Mouse (Mus musculus) MEL-GATA-1-ER (cell line): ENCODE data around the gene Zfp36.
"Not testable (repeated sequence)": the region's sequence is repeated elsewhere in the genome, so short reads cannot be mapped to it uniquely, and the experiment has no call there.

Experiments
- DNase-seq: peaks from one replicate; pipeline ENCODE4 v3.0.0-alpha.2; 2012; ENCODE audit warnings: low read depth; ENCODE audit errors: extremely low read depth

Zfp36 gene

GRCm38 (mm10) chr7:28380237-28381016 is at the start of gene Zfp36:
Gene Zfp36 (minus strand): TSS chr7:28380253.
- no peak for DNase-seq

DNA sequence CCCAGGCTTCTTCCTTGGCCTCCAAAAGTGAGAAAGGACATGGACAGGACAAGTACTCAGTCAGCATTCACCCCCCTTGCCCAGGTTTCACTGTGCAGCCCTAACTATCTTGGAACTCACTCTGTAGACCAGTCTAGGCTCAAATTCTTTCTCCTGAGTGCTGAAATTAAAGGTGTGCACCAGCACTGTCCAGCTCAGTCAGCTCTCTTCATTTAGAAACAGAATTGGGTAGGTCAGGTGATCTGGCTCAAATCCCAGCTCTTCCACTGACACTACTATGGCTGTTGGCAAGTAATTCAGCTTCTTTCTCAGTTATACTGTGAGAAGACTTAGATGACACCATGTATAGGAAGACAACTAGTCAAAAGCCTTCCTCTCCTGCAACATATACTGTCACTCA is 47.7 kb upstream of the Zfp36 start:
- DNase-seq: no peak

GRCm38 (mm10) chr7:28423018-28423417 is 43.0 kb upstream of the Zfp36 start:
- DNase-seq: no peak

GRCm38 (mm10) chr7:28419416-28419815 is 39.4 kb upstream of the Zfp36 start:
- DNase-seq: no peak

GRCm38 (mm10) chr7:28418096-28418670 is 38.1 kb upstream of the Zfp36 start:
- no peak for DNase-seq

- DNase-seq: no peak
These were observed 37.3 kb upstream of the Zfp36 start for GRCm38 (mm10) chr7:28417368-28417767.

- DNase-seq: no peak
These were observed 32.8 kb upstream of the Zfp36 start for GRCm38 (mm10) chr7:28412826-28413225.

DNA sequence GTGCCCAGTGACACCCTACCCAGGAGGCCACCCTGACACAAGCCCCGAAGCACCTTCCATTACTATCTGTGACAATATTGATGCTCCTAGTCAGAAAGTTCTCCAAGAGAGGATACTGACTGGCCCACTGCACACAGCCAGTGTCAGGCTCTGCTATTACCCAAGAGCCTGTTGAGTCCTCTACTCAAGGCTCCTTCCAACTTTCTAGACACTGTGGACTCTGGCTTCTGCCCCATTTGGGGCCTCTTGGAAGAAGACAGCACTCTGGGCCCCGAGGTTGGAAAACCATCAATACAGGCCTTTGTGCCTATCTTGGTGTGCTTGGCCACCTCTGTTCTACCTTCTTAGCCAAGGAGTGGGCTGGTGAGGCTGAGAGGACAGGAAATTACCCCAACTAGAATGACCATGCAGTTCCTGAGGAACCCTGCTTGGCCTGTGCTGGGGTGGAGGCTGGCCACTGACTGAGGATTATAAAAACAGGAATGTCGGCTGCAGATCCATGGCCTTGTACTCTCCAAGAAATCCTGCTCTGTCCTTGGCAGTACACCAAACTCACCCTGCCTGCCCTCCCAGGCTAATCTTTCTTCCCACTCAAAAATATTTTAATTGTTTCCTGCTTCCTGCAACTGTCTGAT is 30.9 kb upstream of the Zfp36 start:
- no peak for DNase-seq

GRCm38 (mm10) chr7:28401942-28402341 is 21.9 kb upstream of the Zfp36 start:
- no peak for DNase-seq

DNA sequence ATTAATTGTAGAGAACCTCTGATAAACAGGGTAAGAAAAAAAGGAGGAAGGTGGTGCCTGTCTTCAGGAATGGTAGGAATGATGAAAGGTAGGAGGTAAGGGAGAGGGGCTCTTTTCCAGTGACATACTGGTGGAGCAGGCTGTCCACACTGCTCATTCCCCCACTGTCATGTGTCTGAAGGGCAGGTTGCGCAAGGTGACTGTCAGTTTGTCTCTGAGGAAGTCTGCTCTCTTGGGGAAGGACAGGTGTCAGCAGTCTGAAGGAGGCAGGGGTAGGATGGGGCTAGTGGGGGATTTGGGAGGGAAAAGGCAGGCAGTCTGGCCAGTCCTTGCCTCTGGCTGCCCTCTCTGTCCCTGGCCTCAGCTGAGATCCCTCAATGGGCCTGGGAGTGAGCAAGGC is 21.0 kb upstream of the Zfp36 start:
- DNase-seq: no peak

DNA sequence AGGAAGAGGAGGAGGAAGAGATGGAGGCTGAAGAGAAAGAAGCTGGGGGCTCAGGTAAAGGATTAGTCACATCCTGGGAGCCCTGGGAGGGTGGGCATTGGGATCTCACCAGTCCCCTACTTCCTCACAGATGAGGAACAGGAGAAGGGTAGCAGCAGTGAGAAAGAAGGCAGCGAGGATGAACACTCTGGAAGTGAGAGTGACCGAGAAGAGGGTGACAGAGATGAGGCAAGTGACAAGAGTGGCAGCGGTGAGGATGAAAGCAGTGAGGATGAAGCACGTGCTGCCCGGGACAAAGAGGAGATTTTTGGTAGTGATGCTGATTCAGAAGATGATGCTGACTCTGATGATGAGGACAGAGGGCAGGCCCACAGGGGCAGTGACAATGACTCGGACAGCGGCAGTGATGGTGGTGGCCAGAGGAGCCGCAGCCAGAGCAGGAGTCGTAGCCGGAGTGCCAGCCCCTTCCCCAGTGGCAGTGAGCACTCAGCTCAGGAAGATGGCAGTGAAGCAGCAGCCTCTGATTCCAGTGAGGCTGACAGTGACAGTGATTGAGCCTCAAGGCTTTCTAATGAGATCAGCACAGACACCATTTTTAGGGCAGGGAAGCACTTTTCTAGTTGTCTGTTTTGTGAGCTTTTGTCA is 18.8 kb upstream of the Zfp36 start:
- no peak for DNase-seq

- no peak for DNase-seq
These were observed 17.9 kb upstream of the Zfp36 start for GRCm38 (mm10) chr7:28398000-28398399.

GRCm38 (mm10) chr7:28395425-28395824 is 15.4 kb upstream of the Zfp36 start:
- DNase-seq: no peak

- no peak for DNase-seq
These were observed 13.4 kb upstream of the Zfp36 start for GRCm38 (mm10) chr7:28393272-28393951.

GRCm38 (mm10) chr7:28392429-28393271 is 12.6 kb upstream of the Zfp36 start, which contains the start of the genes Med29 and Paf1:
Gene Med29 (minus strand): TSS chr7:28392708.
Gene Paf1 (plus strand): TSS chr7:28392951.
- peak; percentile 99 for DNase-seq

DNA sequence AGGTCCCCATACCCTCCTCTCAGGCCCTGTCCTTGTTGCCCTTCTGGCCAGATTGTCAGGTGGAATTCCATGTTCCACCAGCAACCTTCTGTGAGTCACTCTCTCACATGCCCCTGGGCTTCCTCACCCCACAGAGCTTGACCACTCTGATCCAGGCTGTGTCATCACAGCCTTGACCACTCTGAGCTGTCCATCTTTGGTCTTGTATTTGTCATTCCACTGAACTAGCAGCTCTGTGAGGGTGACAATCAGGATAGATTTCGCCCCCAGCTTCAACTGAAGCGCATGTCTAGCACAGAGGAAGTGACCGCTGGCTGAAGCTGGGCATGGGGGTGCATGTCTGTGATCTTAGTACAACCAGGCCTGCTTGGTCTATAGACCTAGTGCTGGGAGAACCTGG is 10.3 kb upstream of the Zfp36 start:
- no peak for DNase-seq

GRCm38 (mm10) chr7:28387384-28387783 is 7.3 kb upstream of the Zfp36 start:
- not testable (repeated sequence) for DNase-seq

DNA sequence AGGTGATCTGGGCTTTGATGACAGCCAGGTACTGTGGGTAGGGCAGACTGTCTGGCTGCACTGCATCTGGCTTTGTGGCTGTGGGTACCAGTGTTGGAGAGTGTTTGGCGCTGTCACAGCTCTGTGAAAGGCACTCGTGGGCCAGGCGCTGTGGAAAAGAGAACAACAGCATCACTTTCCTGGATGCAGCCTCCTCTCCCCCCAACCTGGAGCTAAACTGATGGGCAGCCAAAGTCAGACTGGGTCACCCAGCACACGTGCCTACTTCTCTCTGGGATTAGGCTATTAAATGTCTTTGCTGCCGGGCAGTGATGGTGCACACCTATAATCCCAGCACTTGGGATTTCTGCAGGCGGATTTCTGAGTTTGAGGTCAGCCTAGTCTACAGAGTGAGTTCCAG is 6.8 kb upstream of the Zfp36 start:
- DNase-seq: not testable (repeated sequence)

DNA sequence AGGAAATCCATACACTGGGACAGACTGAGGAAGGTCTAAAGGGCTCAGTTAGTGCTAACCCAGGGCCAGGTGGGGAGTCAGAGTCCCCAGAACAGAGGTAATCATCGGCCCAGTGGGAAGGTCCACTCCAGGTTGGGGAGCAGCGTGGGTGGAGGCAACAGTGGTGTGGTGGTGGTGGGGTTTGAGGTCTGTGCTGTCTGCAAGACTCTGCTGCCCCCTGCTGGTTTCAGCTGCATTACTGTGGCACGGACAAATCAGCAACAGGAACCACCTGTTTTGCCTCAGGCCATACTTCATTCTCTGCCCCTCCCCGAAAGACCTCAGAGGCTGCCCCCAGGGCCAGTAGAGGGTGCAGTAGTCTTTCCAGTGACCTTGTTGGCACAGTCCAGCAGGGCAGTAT is 6.4 kb upstream of the Zfp36 start:
- DNase-seq: no peak

DNA sequence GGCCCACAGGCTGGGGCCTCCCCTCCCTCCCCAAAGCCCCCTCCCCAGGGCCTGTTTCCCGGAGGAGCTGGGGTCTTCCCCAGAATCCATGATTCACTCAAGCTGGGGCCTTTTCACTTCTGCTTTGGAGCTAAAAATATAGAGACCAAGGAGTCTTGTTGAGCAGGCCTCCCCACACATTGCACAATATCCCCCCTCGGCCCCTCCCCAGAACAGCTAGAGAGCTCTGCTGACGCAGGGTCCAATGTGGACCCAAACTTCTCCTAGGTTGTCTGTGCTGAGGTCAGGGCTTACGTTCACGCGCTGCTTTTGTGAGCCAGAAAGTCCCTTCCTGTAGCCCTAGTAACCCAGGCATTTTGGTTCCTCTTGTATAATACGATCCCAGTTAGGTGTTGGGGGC is 6.0 kb upstream of the Zfp36 start:
- DNase-seq: no peak

- no peak for DNase-seq
These were observed 5.1 kb upstream of the Zfp36 start for GRCm38 (mm10) chr7:28385196-28385595.
